Mouse (Mus musculus) lung, adult 18-20 months (tissue): ENCODE measurements at regions not wholly inside any gene's neighbourhood (a gene's known extent, or its start where the extent isn't known, plus 50 kb on each side); places are given as distances from the start of the nearest gene placed in this dataset.

Source experiments
- DNase-seq, 2 experiments: peaks; one replicate each; pipeline ENCODE4 v3.0.0; 2022; ENCODE audit warnings: mixed read lengths in 2 of 2

- DNase-seq = no peak
Measured at GRCm38 (mm10) chr5:53384026-53384425, 81.9 kb upstream of the Rbpj start.

- DNase-seq = no peak
Measured at GRCm38 (mm10) chr5:53385513-53386148, 80.3 kb upstream of the Rbpj start.

DNA sequence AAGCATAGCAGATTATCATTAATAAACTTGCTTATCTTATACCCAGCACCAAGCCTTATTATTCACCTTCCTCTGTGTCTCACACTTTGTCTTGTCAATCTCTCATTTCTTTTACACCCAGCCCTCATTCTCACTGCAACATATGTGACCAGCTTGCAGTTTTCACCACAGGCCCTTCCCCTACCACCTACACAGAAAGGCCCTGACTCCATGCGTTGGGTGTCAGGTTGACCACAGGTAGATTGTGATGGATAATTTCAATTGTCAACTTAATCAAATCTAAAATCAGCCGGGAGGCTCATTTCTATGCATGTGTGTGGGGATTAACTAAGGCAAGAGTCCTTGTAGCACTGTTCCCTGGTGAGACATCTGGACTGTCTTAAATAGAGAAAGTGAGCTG is 72.4 kb upstream of the Rbpj start:
- DNase-seq = no peak

GRCm38 (mm10) chr5:53394560-53394959 is 71.4 kb upstream of the Rbpj start:
- DNase-seq = no peak

DNA sequence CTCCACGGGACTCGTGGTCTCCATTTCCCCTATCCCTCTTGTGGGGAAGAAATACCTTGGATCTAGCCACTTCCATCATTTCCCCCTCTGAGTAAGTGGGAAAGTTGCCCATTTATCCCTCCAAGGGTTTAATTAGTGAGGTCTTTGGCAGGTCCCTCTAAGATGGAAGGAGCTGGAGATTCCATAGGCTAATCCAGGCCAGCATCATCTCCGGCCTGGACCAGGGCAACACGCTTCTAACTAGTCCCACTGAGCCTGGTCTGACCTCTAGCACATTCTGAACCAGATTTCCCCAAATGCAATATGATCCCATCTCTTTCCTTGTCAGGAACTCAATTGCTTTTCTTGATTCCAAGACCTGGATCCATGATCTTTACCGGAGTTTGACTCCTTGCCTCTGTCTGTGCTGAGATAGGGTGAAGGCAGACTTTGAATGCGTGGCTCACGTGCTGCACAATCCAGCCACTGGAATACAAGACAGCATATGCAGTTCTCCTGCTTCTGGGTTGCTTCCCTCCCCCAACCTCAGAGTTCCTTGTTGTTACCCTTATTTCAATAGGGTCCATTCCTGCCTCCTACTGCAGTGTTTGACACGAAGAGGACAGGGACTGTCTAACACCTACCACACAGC is 67.4 kb upstream of the Rbpj start:
- DNase-seq = no peak

GRCm38 (mm10) chr5:53401093-53401492 is 64.9 kb upstream of the Rbpj start:
- DNase-seq = peak in 1 of 2 experiments; percentile 45

DNA sequence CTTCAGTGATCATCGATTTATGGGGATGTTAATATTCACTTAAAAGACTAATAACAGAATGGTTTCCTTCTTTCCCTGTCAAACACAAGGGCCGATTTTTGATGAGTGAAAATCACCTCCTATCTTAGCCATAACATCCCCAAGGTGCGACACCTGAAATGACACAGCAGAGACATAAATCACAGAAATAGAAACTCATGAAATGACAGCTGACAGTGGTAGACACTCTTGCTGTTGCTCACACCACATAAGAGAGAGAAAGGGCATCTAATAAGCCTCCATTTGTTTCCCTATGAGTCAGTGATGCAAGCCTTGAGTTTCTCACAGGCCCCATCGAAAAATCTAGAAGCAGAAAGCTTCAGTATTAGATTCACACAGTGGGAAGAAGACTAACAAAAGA is 63.9 kb upstream of the Rbpj start:
- no peak for DNase-seq

DNA sequence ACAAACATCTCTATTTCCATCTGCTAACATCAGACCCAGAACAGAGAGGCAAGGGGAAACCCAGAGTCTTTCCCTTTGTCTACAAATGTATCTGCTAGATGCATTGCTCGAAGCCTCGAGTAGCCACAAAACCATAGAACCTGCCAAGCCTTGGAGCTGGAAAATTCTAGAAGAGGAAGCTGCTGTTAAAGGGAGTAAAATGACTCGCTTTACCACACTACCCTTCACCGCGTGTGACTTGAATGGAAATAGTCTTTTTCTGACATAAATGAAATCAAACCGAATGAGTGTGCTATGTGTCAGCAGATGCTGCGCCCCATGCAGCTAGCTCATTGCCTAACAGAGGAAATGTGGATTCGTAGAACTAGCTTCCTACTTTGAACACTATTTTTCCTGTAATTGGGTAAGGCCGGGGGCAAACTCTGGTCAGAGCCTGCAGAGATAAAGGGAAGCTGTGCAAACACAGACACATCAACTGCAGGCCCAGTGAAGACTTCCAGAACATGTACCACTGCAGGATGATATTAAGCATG is 63.3 kb upstream of the Rbpj start:
- peak; percentile 21 to 46 for DNase-seq

DNA sequence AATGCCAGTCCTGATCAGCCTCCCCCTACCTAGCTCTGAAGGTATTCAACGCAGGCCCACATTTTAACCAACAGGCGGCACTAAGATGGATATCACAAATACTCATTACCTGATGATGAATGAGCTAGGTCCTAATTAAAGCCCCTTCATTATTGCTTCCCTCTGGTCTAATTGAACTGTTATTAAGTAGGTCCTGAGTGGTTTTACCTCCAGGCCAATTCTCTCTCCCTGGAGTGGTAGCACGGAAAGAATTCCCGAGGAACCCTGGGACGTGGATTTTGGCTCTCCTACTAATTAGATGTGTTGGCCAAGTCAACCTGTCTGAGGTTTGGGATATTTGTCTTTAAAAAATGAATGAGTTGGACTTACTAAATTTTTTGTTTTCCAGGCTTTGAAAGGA is 60.0 kb upstream of the Rbpj start:
- no peak for DNase-seq

- no peak for DNase-seq
Measured at GRCm38 (mm10) chr5:53407646-53408045, 58.3 kb upstream of the Rbpj start.

DNA sequence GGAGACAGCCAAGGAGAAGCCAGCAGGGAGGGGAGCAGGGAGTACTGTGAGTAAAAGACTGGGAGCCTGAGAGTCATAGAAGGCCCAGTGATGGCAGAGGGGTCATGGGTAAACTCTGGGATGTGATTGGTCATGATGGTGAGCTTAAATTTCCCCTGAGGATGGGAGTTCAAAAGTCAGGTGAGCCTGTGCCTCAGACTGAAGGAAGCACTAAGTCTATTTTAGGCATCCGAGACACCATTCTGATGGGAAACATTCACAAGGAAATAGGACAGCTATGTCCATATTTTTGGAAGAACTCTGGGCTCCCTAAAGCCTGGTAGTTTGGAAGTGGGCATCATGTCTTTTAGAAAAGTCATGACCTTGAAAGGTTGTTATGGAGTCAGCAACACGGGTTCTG is 57.7 kb upstream of the Rbpj start:
- no peak for DNase-seq

- no peak for DNase-seq
Measured at GRCm38 (mm10) chr5:53409740-53410139, 56.2 kb upstream of the Rbpj start.

DNA sequence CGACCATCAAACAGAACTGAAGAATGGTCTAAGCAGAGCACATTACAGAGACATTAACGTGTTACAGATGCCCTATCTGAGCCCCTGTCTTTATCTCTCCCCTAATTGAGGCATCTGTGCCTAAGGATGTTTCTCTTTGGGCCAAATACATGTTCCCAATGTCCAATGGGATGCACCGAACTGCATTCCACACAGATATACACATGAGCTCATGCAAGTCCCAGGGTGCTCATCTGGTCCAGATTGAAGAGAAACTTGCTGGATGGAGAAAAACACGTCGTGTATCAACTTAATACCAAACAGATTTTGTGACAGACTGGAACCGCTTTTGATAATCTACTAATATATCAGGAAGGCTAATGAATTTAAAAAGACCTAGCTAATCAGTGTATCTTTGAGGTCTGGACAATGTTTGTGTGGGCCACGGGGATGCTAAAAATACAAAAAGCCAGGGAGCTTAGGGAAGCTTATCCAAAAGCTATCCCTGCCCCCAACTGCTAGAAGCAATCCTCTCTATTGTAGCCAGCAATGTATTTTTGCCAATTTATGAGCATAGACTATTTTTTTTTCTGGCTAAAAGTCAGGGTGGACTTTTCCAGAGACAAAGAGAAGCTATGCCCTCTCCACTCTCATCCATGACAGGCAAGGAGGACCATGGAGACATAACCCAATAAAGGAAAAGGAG is 53.4 kb upstream of the Rbpj start:
- DNase-seq = no peak

DNA sequence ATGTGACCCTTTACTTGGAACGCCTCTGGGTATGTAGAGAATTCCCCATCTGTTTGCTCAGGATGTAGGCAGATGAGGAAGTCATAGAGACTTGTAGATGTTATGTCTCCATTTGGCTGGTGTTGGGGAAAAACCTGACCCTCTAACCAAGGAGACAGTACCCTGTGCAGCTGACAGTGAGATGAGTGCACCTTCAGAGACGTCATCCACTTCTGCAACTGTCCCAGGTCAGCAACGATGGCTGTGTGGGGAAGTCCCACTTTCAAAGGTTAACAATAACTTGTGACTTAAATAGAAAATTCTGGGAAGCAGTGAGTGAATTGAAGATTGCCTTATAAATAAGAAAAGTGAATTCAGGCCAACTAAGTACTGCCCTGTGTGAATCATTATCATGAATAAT is 52.3 kb upstream of the Rbpj start:
- DNase-seq = no peak

DNA sequence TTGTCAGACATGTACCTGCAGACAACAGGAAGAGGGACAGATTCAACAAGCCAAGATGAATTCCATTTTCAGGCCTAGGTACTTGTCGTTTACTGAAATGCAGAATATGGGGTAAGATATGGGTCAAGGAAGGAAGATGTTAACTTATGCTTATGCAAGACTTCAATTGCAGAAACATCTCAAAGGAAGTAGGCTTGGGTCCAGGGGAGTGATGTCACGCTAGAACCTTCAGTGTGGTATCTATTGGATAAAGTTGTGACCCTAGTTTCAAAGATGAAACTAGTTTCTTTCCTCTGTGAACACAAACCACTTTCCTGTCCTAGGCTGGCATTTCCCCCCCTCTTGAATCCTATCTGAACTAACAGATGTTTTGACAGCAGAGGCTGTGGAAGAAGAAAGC is 50.5 kb upstream of the Rbpj start:
- DNase-seq = no peak
